Mouse (Mus musculus) c-Kit-negative CD71-positive TER-119-positive erythroid progenitor cells, embryonic 14.5 days (primary cell): Measurements from ENCODE around the gene Clcn2.
"Not testable (repeated sequence)": the region's sequence is repeated elsewhere in the genome, so short reads cannot be mapped to it uniquely, and the experiment has no call there.

Source experiments
- DNase-seq: peaks from one replicate; pipeline ENCODE4 v3.0.0-alpha.2; 2013; ENCODE audit warnings: low read depth, low spot score

Gene Clcn2

DNA sequence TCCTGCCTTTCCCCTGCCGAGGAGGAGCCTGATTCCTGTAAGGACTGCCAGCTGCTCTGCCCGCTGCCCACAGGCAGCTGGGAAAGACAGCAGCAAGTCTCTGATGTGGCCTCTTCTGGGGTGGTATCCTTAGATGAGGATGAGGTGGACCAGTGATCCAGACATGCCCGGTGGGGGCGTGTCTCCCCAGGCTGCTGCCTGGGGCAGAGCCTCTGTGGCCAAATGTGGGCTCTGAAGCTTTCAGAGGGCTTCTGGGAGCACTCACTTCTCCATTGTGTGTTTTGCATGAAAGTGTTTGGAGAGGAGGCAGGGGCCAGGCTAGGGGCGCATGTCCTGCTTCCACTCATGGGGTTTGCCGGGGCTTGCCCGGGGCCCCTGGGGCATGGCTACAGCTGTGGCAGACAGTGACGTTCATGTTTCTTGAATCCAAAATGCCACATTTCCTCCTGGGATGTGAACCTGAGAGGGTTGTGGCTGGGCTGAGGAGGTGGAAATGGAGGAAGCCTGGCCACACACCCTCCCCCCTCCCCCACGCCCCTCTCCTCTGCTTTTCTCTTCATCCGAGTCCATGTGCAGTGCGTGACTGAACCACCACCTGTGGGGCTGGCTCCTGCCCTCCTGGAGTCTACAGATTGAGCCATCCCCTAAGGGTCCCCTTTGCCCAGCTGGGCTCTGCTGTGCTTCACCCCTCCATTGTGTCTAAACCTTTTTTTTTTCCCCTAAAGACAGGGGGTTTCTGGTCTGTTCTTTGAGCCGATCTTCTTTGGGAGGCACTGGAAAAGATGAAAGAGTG, 15.6 kb downstream of the Clcn2 start:
- no peak for DNase-seq

- no peak for DNase-seq
These were observed 16.2 kb downstream of the Clcn2 start for GRCm38 (mm10) chr16:20701316-20701715.

- DNase-seq = no peak
These were observed 17.5 kb downstream of the Clcn2 start for GRCm38 (mm10) chr16:20700036-20700435.

DNA sequence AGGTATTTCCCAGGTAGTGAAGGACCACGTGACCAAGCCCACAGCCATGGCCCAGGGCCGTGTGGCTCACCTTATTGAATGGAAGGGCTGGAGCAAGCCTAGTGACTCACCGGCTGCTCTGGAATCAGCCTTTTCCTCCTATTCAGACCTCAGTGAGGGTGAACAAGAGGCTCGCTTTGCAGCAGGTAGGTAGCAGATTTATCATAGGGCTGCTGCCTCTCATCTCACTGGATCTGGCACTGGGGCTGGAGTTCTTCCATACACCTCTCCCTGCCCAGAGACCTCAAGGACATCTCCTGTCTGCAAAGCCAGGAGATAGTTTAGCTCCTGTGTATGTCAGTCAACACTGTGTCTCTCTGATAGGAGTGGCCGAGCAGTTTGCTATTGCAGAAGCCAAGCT, 18.3 kb downstream of the Clcn2 start:
- no peak for DNase-seq

GRCm38 (mm10) chr16:20695622-20696323, 21.8 kb downstream of the Clcn2 start:
- no peak for DNase-seq

GRCm38 (mm10) chr16:20694781-20695180, 22.8 kb downstream of the Clcn2 start:
- DNase-seq = no peak

DNA sequence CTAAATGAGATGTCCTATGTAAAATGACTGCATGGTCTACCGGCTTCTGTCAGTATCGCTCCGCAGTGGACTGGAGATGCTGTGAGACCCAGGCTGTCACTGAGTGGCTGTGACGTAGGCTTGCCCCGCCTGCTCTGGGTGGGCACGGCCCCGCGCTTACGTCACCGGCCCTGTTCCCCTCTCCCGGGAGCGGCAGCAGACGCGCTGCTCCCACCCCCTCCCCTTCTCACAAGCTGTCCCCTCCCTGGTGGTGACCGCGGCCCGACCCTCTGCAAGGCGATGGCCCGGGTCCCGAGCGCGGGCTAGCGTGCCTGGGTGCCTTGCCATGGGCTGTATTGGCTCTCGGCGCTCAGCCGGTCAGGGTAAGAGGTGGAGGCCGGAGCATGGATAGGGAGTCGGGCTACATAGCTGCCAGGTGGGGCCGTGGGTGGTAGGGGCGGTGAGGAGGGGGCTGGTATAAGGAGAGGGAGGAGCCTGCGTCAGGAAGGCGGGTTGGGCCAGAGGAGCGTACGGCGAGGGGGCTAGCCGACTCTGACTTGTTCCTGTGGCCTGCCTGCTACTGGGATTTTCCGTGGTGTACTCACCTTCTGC, 24.3 kb downstream of the Clcn2 start, which contains the start of gene Fam131a:
Gene Fam131a (plus strand): TSS at position 131 of the 591 bp plus-strand sequence.
- no peak for DNase-seq

DNA sequence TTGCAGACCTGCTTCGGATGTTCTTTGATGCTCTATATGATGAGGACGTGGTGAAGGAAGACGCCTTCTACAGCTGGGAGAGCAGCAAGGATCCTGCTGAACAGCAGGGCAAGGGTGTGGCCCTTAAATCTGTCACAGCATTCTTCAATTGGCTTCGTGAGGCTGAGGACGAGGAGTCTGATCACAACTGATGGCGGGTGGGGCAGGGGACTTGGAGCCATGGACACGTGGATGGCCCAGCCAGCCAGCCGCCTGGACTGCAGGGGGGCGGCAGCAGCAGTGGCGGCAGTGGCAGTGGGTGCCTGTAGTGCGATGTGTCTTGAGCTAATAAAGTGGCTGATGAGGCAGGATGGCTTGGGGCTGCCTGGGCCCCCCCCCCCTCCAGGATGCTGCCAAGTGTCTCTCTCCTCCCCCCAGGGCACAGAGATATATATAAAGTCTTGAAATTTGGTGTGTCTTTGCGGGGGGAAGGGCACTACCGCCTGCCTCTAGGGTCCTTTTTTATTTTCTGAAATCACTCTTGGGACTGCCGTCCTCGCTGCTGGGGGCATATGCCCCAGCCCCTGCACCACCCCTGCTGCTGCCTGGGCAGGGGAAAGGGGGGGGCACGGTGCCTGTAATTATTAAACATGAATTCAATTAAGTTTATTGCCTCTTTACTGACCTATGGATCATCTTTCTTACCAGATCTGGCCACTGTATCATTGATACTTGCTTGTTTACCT, 25.1 kb downstream of the Clcn2 start:
- no peak for DNase-seq

DNA sequence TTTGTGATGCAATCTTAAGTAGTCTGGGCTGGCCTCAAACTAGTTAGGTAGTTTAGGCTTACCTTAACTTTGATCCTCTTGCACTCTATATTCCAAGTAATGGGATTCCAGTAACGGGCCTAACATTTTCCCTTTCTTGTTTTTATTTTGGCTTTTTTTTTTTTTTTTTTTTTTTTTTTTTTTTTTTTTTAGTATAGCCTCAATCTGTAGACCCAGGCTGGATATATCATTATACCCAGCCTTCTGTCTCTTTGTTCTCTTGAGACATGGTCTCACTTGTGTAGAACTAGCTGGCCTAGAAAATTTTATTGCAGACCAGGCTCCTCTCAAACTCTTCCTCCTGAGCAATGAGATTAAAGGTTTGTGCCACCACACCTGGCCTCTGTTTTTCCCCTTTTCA, 25.9 kb downstream of the Clcn2 start:
- DNase-seq = no peak

GRCm38 (mm10) chr16:20690774-20691173, 26.8 kb downstream of the Clcn2 start:
- no peak for DNase-seq

GRCm38 (mm10) chr16:20677974-20678675, 39.4 kb downstream of the Clcn2 start:
- DNase-seq = peak; percentile 53

DNA sequence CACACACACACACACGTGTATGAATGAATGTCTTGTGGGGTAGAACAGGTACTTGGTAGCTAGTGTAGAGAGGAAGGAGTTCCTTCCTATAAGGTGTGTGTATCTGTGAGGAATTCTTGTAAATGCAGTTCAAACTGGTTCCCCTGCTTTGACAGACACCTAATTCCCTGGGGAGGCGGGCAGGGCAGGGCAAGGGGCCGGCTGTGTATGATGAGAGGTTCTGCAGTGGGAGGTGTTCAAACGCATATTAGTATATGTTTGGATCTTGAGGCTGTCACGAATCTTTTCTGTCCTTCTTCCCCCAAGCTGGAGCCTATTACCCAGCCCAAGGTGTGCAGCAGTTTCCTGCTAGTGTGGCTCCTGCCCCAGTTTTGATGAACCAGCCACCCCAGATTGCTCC, 40.2 kb downstream of the Clcn2 start:
- no peak for DNase-seq

DNA sequence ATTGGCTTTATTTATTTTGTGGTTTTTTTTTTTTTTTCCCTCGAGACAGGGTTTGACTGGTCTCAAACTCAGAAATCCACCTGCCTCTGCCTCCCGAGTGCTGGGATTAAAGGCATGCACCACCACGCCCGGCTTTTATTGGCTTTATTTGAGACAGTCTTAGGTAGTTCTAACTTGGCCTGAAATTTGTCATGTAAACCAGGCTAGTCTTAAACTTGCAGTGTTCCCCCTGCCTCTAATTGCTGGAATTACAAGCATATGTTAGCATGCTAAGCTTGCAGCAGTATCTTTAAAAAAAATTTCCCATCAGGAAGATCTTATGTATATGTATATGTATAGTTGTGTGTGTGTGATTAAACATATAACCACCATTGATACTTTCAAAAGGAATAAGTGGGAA, 40.8 kb downstream of the Clcn2 start:
- no peak for DNase-seq

DNA sequence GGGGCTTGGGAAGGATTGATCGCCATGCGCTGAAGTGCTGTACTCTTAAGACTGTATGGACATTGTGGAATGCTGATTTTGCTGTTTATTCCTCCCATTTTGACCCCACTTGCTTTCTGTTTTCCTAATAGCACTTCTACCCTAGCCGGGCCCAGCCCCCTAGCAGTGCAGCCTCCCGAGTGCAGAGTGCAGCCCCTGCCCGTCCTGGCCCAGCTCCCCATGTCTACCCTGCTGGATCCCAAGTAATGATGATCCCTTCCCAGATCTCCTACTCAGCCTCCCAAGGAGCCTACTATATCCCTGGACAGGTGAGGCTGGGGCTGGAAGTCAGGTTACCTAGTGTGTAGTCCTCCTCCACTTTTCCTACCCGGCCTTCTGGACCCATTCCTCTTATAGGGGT, 42.3 kb downstream of the Clcn2 start:
- DNase-seq = no peak

DNA sequence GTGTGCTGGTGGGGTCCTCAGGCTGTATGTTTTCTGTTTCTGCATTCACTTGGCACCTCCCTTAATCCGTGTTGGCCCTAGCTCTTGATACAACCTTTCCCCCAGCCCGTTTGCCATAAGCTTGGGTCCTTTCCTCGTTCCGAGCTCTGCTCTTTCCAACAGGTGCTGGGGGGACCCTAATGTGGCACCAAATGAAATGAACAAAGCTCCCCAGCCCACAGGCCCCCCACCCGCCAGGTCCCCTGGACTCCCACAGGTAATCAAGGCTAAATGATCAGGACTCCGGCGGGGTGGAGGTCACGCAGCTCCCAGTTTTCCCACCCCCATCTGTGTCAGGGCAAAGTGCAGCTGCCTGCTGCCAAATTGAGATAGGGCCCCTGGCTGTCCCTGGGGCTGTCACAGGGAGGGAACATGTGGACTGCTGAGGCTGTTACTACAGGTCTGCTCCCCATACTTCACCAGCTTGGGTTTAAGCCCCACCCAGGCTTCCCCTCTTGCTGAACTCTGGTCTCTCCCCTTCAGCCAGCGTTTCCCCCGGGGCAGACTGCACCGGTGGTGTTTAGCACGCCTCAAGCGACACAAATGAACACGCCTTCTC, 43.7 kb downstream of the Clcn2 start:
- DNase-seq = peak; percentile 39

- DNase-seq = no peak
These were observed 44.4 kb downstream of the Clcn2 start for GRCm38 (mm10) chr16:20672965-20673705.

DNA sequence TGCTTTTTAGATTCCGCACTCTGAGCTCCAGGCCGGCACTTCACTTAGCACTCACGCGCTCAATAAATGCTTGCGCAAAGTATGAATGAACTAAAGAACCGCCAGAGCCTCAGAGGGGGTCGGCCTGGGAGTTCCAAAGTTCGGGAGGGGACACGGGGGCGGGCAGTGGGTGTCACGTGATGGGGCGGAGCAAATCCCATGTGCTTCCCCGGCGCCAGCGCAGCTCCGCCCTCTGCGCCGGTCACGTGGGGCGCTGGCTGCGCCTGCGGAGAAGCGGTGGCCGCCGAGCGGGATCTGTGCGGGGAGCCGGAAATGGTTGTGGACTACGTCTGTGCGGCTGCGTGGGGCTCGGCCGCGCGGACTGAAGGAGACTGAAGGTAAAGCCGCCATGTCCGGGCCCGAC, 45.0 kb downstream of the Clcn2 start:
- DNase-seq = peak; percentile 81

- no peak for DNase-seq
These were observed 45.7 kb downstream of the Clcn2 start for GRCm38 (mm10) chr16:20671886-20672285.

GRCm38 (mm10) chr16:20670291-20670690, 47.3 kb downstream of the Clcn2 start:
- no peak for DNase-seq

- DNase-seq = not testable (repeated sequence)
These were observed 49.5 kb downstream of the Clcn2 start, which contains the start of gene Eif4g1 for GRCm38 (mm10) chr16:20668013-20668412. Eif4g1 (plus strand) TSS chr16:20668313.
